Mouse (Mus musculus): ENCODE results near the gene Cdkal1.

DNA sequence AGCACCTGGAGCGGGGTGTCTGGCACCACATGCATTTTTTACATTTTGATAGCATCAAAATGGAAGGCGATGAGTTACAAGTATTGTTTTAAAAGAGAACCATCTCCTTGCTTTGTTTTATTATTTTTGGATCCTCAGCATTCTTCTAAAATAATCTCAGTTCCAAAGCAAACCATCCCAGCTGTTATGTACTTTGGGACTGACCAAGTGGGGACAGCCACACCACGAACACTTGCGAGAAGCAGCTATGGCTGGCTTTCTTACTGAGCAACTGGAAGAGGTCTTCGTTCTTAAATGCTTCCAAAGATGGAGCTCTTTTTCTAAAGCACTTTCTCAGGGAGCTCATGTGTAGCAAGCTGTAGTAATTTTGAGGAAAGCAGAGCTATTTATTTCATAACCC lies 668.7 kb downstream of the Cdkal1 start:
- TF ChIP-seq GATA1 (IDR thresholded peaks at IDR 0.05; ENCODE audit: borderline replicate concordance, low read length): no peak
- TF ChIP-seq FLI1 (IDR thresholded peaks at IDR 0.05; ENCODE audit: low read length): no peak

Data from megakaryocyte, embryonic 14.5 days (primary cell).